Mouse (Mus musculus): Measurements from ENCODE around the gene Ifna2. TPM values are rescaled to one million over a fixed set of nuclear protein-coding genes. Genes with fewer than 3 reads are reported as not detected.

Gene Ifna2
- not detected in 2 replicates for polyA plus RNA-seq (2014; fragmentation: Nextera tagmentation; extraction: Ambion mirVana)

- Histone ChIP-seq H3K9ac (replicated peaks; ENCODE audit: low read length) (no peak within 1 kb of the TSS), H3K9me3 (ENCODE audit: control insufficient read depth, low read length) (no peaks in the 10 kb centered on the region), H3K4me2 (ENCODE audit: low read length) (no peak within 1 kb of the TSS), H3K36me3 (ENCODE audit: control insufficient read depth, insufficient read depth, low read length) (no peaks in the 10 kb centered on the region), H3K4me3 (replicated peaks; ENCODE audit: low read depth, low read length) (no peak within 1 kb of the TSS), H3K27ac (replicated peaks; ENCODE audit: low read depth, low read length) (no peak within 1 kb of the TSS), H3K4me1 (ENCODE audit: control insufficient read depth, insufficient read depth, low read length) (no peaks in the 10 kb centered on the region), H3K27me3 (ENCODE audit: control insufficient read depth, insufficient read depth, low read length) (no peaks in the 10 kb centered on the region)
- ATAC-seq (ENCODE audit: low FRiP score, low TSS enrichment) (no peak), DNase-seq (no peak)
- WGBS = 86% methylated on average over 1 of the region's 1 CpGs
These were observed at the start of gene Ifna2 for GRCm38 (mm10) chr4:88683812-88684211. Gene Ifna2 (minus strand): TSS chr4:88683912.

DNA sequence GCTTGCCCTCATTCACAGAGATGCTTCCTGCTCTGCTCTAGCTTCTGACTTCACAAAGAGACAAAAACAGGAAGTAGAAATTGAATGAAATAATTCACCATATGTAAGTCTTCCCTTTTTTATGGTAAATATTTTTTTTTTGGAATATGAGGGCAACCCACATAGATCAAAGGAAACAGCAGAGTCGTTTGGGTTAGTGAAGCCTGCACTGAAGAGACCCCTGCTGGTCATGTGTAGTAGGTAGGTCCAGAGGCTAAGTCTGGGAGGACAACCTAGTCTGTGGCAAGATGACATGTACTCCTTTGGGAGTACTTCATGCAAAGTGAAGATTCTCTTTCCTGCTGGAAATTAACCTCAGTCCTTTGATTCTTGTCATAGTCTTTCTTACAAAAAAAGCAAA lies 43.6 kb upstream of the Ifna2 start:
- Histone ChIP-seq H3K4me2 (ENCODE audit: low read length) (no peak overlapping the region), H3K36me3 (ENCODE audit: control insufficient read depth, insufficient read depth, low read length) (no peaks in the 10 kb centered on the region), H3K27ac (replicated peaks; ENCODE audit: low read depth, low read length) (no peak overlapping the region), H3K27me3 (ENCODE audit: control insufficient read depth, insufficient read depth, low read length) (no peaks in the 10 kb centered on the region), H3K9ac (replicated peaks; ENCODE audit: low read length) (no peak overlapping the region), H3K4me1 (ENCODE audit: control insufficient read depth, insufficient read depth, low read length) (no peaks in the 10 kb centered on the region), H3K9me3 (ENCODE audit: control insufficient read depth, low read length) (no peaks in the 10 kb centered on the region), H3K4me3 (replicated peaks; ENCODE audit: low read depth, low read length) (no peak overlapping the region)
- WGBS = 3% methylated on average over 1 of the region's 1 CpGs
- DNase-seq = peak; percentile 57
- no peak for ATAC-seq (ENCODE audit: low FRiP score, low TSS enrichment)

- Histone ChIP-seq H3K4me2 (ENCODE audit: low read length) (no peak overlapping the region), H3K36me3 (ENCODE audit: control insufficient read depth, insufficient read depth, low read length) (no peaks in the 10 kb centered on the region), H3K4me1 (ENCODE audit: control insufficient read depth, insufficient read depth, low read length) (no peaks in the 10 kb centered on the region), H3K9ac (replicated peaks; ENCODE audit: low read length) (no peak overlapping the region), H3K9me3 (ENCODE audit: control insufficient read depth, low read length) (no peaks in the 10 kb centered on the region), H3K4me3 (replicated peaks; ENCODE audit: low read depth, low read length) (no peak overlapping the region), H3K27ac (replicated peaks; ENCODE audit: low read depth, low read length) (no peak overlapping the region), H3K27me3 (ENCODE audit: control insufficient read depth, insufficient read depth, low read length) (no peaks in the 10 kb centered on the region)
- no peak for ATAC-seq (ENCODE audit: low FRiP score, low TSS enrichment)
- WGBS = 93% methylated on average over 6 of the region's 6 CpGs
- no peak for DNase-seq
These were observed 43.0 kb upstream of the Ifna2 start for GRCm38 (mm10) chr4:88726727-88727126.

DNA sequence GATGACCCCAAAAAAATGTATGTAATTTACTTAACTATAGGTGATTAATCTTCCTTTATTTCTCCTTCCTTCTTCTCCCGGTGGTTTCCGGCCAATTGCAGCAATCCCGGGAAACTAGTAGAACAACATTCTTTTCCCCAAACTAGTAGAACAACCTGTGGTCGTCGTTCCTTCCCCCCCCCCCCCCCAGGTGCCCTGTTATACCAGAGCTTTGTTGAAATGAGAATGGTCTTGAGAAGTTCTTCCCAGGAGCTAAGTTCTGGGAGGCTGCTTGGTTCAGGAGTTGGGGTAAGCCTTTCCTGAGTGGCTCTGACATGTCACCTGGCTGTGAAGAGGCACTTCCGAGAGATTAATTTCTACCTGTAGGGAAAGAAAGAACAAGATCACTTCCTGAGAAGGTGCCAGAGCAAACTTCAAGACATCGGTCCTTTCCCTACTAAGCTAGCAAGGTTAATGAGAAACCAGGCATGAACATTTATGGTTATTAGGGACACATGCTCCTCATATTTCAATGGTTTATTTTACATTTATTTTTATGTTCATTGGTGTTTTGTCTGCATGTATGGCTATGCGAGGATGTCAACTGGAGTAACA lies 39.9 kb upstream of the Ifna2 start:
- Histone ChIP-seq H3K4me1 (ENCODE audit: control insufficient read depth, insufficient read depth, low read length) (peaks cover 23% of the 10 kb centered on the region), H3K27ac (replicated peaks; ENCODE audit: low read depth, low read length) (no peak overlapping the region), H3K9ac (replicated peaks; ENCODE audit: low read length) (no peak overlapping the region), H3K4me2 (ENCODE audit: low read length) (no peak overlapping the region), H3K27me3 (ENCODE audit: control insufficient read depth, insufficient read depth, low read length) (no peaks in the 10 kb centered on the region), H3K36me3 (ENCODE audit: control insufficient read depth, insufficient read depth, low read length) (peaks cover 7% of the 10 kb centered on the region), H3K4me3 (replicated peaks; ENCODE audit: low read depth, low read length) (no peak overlapping the region), H3K9me3 (ENCODE audit: control insufficient read depth, low read length) (no peaks in the 10 kb centered on the region)
- ATAC-seq (ENCODE audit: low FRiP score, low TSS enrichment) (no peak), DNase-seq (no peak)
- 70% methylated on average over 8 of the region's 8 CpGs for WGBS

DNA sequence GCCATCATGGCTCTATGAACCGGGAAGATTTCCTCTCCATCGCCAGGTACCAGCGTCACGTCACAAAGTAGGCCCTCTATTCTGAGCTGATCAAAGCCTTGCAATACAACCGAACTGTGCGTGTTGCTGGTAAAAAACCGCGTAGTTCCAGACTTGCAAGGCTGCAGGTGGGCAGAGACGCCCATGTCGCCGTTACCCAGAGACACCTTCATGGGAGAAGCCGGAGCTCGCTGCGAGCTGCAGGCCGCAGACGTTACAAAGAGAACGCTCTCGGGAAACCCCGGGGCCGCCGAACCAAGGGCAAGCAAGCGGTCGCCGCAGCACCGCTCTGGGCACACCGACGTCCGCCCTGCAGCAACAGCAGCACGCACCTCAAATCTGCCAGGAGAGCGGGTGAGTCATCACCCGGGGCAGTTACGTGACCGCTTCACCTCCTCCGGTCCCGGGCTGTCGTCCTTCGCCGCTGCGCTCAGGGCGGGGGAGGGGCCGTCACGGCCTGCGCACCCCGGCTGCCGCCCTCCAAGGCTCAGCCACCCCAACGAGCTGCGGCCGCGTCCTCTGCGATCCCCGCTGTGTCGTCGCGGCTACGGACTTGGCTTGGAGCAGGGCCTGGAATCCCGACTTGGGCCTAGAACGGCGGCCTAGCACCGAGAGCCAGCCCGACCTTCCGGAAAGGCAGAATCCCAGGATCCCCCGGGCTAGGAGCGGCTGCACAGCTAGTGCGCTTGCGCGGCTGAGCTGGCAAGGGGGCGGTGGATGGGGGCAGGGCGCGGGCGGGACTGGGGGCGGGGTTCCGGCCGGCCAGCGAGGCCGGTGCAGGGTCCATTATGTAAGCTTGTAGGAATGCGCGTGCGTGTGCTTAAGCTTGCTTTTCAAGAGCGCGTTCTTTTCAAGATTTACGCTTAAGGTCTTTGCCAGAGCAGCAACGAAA lies 38.3 kb upstream of the Ifna2 start, which contains the start of the genes Gm26566 and Klhl9:
Gene Gm26566 (plus strand): TSS at position 15 of the 931 bp plus-strand sequence.
Gene Klhl9 (minus strand): TSS at position 675 of the 931 bp plus-strand sequence.
- DNase-seq (peak; percentile 98), ATAC-seq (ENCODE audit: low FRiP score, low TSS enrichment) (peak; percentile 96)
- peak within 1 kb of the TSS; percentile 93 for H3K4me2 ChIP-seq (ENCODE audit: low read length)
- peak within 1 kb of the TSS; percentile 97 for H3K27ac ChIP-seq (replicated peaks; ENCODE audit: low read depth, low read length)
- H3K27me3 ChIP-seq (ENCODE audit: control insufficient read depth, insufficient read depth, low read length) = no peaks in the 10 kb centered on the region
- H3K9me3 ChIP-seq (ENCODE audit: control insufficient read depth, low read length) = no peaks in the 10 kb centered on the region
- WGBS = under 1% methylated on average over 82 of the region's 82 CpGs
- H3K9ac ChIP-seq (replicated peaks; ENCODE audit: low read length) = peak within 1 kb of the TSS; percentile 98
- H3K36me3 ChIP-seq (ENCODE audit: control insufficient read depth, insufficient read depth, low read length) = peaks cover 11% of the 10 kb centered on the region
- peak within 1 kb of the TSS; percentile 98 for H3K4me3 ChIP-seq (replicated peaks; ENCODE audit: low read depth, low read length)
- peaks cover 33% of the 10 kb centered on the region for H3K4me1 ChIP-seq (ENCODE audit: control insufficient read depth, insufficient read depth, low read length)

DNA sequence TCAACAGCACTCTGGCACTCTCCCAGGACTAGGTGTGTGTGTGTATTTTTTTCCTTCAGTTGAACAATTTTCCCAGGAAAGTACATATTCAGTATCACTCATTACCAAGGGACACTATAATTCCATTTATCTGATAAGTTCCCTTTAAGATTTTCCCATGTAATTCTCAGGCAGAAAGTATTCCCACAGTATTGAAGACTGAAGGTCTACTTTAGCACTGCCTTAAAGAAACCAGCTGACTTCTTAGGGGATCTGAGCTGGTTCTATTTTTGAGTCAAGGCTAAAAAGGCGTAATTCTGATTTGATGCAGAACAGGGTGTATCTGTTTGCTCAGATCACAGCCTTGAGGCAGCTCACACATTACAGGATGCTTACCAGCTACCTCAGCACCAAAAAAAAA lies 35.0 kb upstream of the Ifna2 start:
- DNase-seq (no peak), ATAC-seq (ENCODE audit: low FRiP score, low TSS enrichment) (no peak)
- no peaks in the 10 kb centered on the region for H3K9me3 ChIP-seq (ENCODE audit: control insufficient read depth, low read length)
- H3K4me1 ChIP-seq (ENCODE audit: control insufficient read depth, insufficient read depth, low read length) = peaks cover 35% of the 10 kb centered on the region
- H3K27ac ChIP-seq (replicated peaks; ENCODE audit: low read depth, low read length) = no peak overlapping the region
- peaks cover 28% of the 10 kb centered on the region for H3K36me3 ChIP-seq (ENCODE audit: control insufficient read depth, insufficient read depth, low read length)
- peak overlapping the region; percentile 26 for H3K4me3 ChIP-seq (replicated peaks; ENCODE audit: low read depth, low read length)
- WGBS = 45% methylated on average over 1 of the region's 1 CpGs
- H3K4me2 ChIP-seq (ENCODE audit: low read length) = peak overlapping the region; percentile 93
- peak overlapping the region; percentile 42; the same call in 1 of the 2 replicates for H3K9ac ChIP-seq (replicated peaks; ENCODE audit: low read length)
- no peaks in the 10 kb centered on the region for H3K27me3 ChIP-seq (ENCODE audit: control insufficient read depth, insufficient read depth, low read length)

DNA sequence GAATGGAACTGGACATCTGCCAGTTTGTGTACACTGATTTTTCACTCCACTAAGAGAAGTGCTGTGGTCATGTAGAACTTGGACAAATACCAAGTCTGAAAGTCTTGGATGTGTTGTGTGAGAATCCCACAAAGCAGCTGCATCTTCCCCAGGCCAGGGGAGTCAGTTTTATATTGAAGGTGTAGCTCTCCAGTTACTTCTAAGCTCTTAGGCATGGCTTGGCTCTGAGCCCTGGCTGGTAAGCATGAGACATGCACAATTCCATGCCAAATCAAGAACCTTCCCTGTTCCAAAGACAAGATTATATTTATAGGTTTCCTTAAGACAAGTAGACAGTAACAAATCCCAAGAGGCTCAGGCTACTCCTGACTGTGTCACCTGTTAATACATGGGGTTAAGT lies 31.3 kb upstream of the Ifna2 start:
- no peaks in the 10 kb centered on the region for H3K27me3 ChIP-seq (ENCODE audit: control insufficient read depth, insufficient read depth, low read length)
- no peak for DNase-seq
- H3K9ac ChIP-seq (replicated peaks; ENCODE audit: low read length) = no peak overlapping the region
- no peak overlapping the region for H3K4me3 ChIP-seq (replicated peaks; ENCODE audit: low read depth, low read length)
- H3K4me1 ChIP-seq (ENCODE audit: control insufficient read depth, insufficient read depth, low read length) = peaks cover 23% of the 10 kb centered on the region
- H3K36me3 ChIP-seq (ENCODE audit: control insufficient read depth, insufficient read depth, low read length) = peaks cover 28% of the 10 kb centered on the region
- no peaks in the 10 kb centered on the region for H3K9me3 ChIP-seq (ENCODE audit: control insufficient read depth, low read length)
- no peak overlapping the region for H3K4me2 ChIP-seq (ENCODE audit: low read length)
- no peak for ATAC-seq (ENCODE audit: low FRiP score, low TSS enrichment)
- no peak overlapping the region for H3K27ac ChIP-seq (replicated peaks; ENCODE audit: low read depth, low read length)

GRCm38 (mm10) chr4:88714281-88714680 lies 30.6 kb upstream of the Ifna2 start:
- peaks cover 26% of the 10 kb centered on the region for H3K36me3 ChIP-seq (ENCODE audit: control insufficient read depth, insufficient read depth, low read length)
- no peaks in the 10 kb centered on the region for H3K9me3 ChIP-seq (ENCODE audit: control insufficient read depth, low read length)
- no peak overlapping the region for H3K4me2 ChIP-seq (ENCODE audit: low read length)
- WGBS = 100% methylated on average over 1 of the region's 1 CpGs
- peaks cover 17% of the 10 kb centered on the region for H3K4me1 ChIP-seq (ENCODE audit: control insufficient read depth, insufficient read depth, low read length)
- no peak overlapping the region for H3K27ac ChIP-seq (replicated peaks; ENCODE audit: low read depth, low read length)
- H3K27me3 ChIP-seq (ENCODE audit: control insufficient read depth, insufficient read depth, low read length) = no peaks in the 10 kb centered on the region
- H3K9ac ChIP-seq (replicated peaks; ENCODE audit: low read length) = no peak overlapping the region
- DNase-seq = no peak
- H3K4me3 ChIP-seq (replicated peaks; ENCODE audit: low read depth, low read length) = no peak overlapping the region
- no peak for ATAC-seq (ENCODE audit: low FRiP score, low TSS enrichment)
